Mouse (Mus musculus) heart, embryonic 15.5 days (tissue): ENCODE data around the gene Cnot3. TPM values are rescaled to one million over a fixed set of nuclear protein-coding genes. Genes with fewer than 3 reads are reported as not detected.
"Not testable (repeated sequence)": the region's sequence is repeated elsewhere in the genome, so short reads cannot be mapped to it uniquely, and the experiment has no call there.

Experiments used
- ATAC-seq: fragments of 200-750 bp; cut with Nextera tagmentation; replicated peaks from 2 replicates; pipeline ENCODE4 v1.8.0; 2017; ENCODE audit warnings: low read depth, moderate TSS enrichment; ENCODE audit not compliant: insufficient number of reproducible peaks, insufficient read depth, low FRiP score
- H3K27ac ChIP-seq: fragments of 300-500 bp; sonication (generic); 2 replicates; pipeline ENCODE4 v1.5.1; 2015; ENCODE audit warnings: mild to moderate bottlenecking, inconsistent platforms
- H3K27me3 ChIP-seq: fragments of 300-500 bp; sonication (generic); 2 replicates; pipeline ENCODE4 v1.6.1; 2015; ENCODE audit warnings: inconsistent platforms
- H3K36me3 ChIP-seq: fragments of 300-500 bp; sonication (generic); 2 replicates; pipeline ENCODE4 v1.6.1; 2015; ENCODE audit warnings: mild to moderate bottlenecking, inconsistent platforms
- H3K4me1 ChIP-seq: fragments of 300-500 bp; sonication (generic); replicated peaks from 2 replicates; pipeline ENCODE4 v1.6.1; 2015; ENCODE audit warnings: inconsistent platforms
- H3K4me2 ChIP-seq: fragments of 300-500 bp; sonication (generic); 2 replicates; pipeline ENCODE4 v1.6.1; 2015; ENCODE audit warnings: inconsistent platforms, mild to moderate bottlenecking, moderate library complexity
- H3K4me3 ChIP-seq: fragments of 300-500 bp; sonication (generic); 2 replicates; pipeline ENCODE4 v1.5.1; 2015; ENCODE audit warnings: mild to moderate bottlenecking, inconsistent platforms
- H3K9ac ChIP-seq: fragments of 300-500 bp; sonication (generic); 2 replicates; pipeline ENCODE4 v1.6.1; 2015; ENCODE audit warnings: mild to moderate bottlenecking, inconsistent platforms
- H3K9me3 ChIP-seq: fragments of 300-500 bp; sonication (generic); replicated peaks from 2 replicates; pipeline ENCODE4 v1.6.1; 2016; ENCODE audit warnings: inconsistent platforms
- WGBS: fragments of 180-500 bp; shearing (Covaris S2); methylation state at CpG from one replicate; pipeline ENCODE4 v1.1.7; 2015; ENCODE audit warnings: mixed read lengths; 5-methylcytosine and 5-hydroxymethylcytosine counted together
- polyA plus RNA-seq: library from polyadenylated mRNA; unstranded; fragments of >200 nt; fragmentation: Nextera tagmentation; extraction: Ambion mirVana; gene quantifications from 2 replicates; pipeline ENCODE4 v1.2.1, GENCODE M21; 2015

Cnot3 gene
- polyA plus RNA-seq, 1 experiment from 2014 or later = 26.2 TPM

- WGBS = 18% methylated on average over 6 of the region's 6 CpGs
- ATAC-seq = peak; percentile 25; the same call in 1 of the 2 replicates
- peaks cover 46% of the 10 kb centered on the region for H3K36me3 ChIP-seq
Measured at GRCm38 (mm10) chr7:3703148-3703878, 58.2 kb downstream of the Cnot3 start.

GRCm38 (mm10) chr7:3703879-3704441 is 58.9 kb downstream of the Cnot3 start, which contains the start of gene Rps9:
Gene Rps9, plus strand, starts transcription at chr7:3703993.
- WGBS = 2% methylated on average over 42 of the region's 42 CpGs
- no peaks in the 10 kb centered on the region for H3K9me3 ChIP-seq
- peaks cover 39% of the 10 kb centered on the region for H3K36me3 ChIP-seq
- ATAC-seq = peak; percentile 95
- H3K4me1 ChIP-seq = peaks cover 18% of the 10 kb centered on the region
- peak within 1 kb of the TSS; percentile 79 for H3K4me2 ChIP-seq
- H3K4me3 ChIP-seq = peak within 1 kb of the TSS; percentile 79
- H3K27me3 ChIP-seq = no peaks in the 10 kb centered on the region
- H3K9ac ChIP-seq = peak within 1 kb of the TSS; percentile 76
- peak within 1 kb of the TSS; percentile 91 for H3K27ac ChIP-seq

More at GRCm38 (mm10) chr7:3703148-3703878, 58.2 kb downstream of the Cnot3 start:
- peak overlapping the region; percentile 79 for H3K4me3 ChIP-seq
- peaks cover 18% of the 10 kb centered on the region for H3K4me1 ChIP-seq
- no peak overlapping the region; the same call in 1 of the 2 replicates for H3K9ac ChIP-seq
- H3K4me2 ChIP-seq = peak overlapping the region; percentile 79
- no peaks in the 10 kb centered on the region for H3K9me3 ChIP-seq
- no peaks in the 10 kb centered on the region for H3K27me3 ChIP-seq
- H3K27ac ChIP-seq = peak overlapping the region; percentile 91

DNA sequence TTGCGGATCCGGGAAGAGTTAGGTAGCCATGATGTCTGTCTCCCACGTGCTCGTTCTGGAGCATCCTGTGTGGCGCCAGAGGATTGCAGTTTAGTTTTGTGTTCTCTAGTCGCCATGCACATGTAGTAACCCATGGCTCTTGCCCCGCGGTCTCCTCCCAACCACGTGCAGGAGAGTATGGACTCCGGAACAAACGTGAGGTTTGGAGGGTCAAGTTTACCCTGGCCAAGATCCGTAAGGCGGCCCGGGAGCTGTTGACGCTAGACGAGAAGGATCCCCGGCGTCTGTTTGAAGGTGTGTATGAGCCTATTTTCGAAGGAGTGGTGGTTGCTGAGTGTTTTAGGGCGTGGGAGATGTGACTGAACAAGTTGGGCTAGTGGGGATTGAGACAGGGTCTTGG is 59.4 kb downstream of the Cnot3 start:
- H3K4me1 ChIP-seq = peaks cover 18% of the 10 kb centered on the region
- H3K27ac ChIP-seq = peak overlapping the region; percentile 91
- H3K9ac ChIP-seq = peak overlapping the region; percentile 76
- 0% methylated on average over 20 of the region's 20 CpGs for WGBS
- H3K4me3 ChIP-seq = peak overlapping the region; percentile 79
- no peaks in the 10 kb centered on the region for H3K27me3 ChIP-seq
- no peaks in the 10 kb centered on the region for H3K9me3 ChIP-seq
- H3K4me2 ChIP-seq = peak overlapping the region; percentile 79
- peak; percentile 14; the same call in 1 of the 2 replicates for ATAC-seq
- H3K36me3 ChIP-seq = peaks cover 34% of the 10 kb centered on the region

- Histone ChIP-seq H3K9ac (peak overlapping the region; percentile 76), H3K4me3 (peak overlapping the region; percentile 79), H3K4me2 (peak overlapping the region; percentile 79), H3K36me3 (peaks cover 25% of the 10 kb centered on the region), H3K4me1 (peaks cover 18% of the 10 kb centered on the region), H3K27ac (peak overlapping the region; percentile 91; the same call in 1 of the 2 replicates)
- WGBS = 7% methylated on average over 7 of the region's 7 CpGs
- not testable (repeated sequence) for ATAC-seq, H3K27me3 ChIP-seq, H3K9me3 ChIP-seq
Measured at GRCm38 (mm10) chr7:3705461-3705860, 60.4 kb downstream of the Cnot3 start.

GRCm38 (mm10) chr7:3705911-3706310 is 60.8 kb downstream of the Cnot3 start:
- peak overlapping the region; percentile 79 for H3K4me2 ChIP-seq
- H3K9me3 ChIP-seq = no peaks in the 10 kb centered on the region
- ATAC-seq = no peak
- peaks cover 23% of the 10 kb centered on the region for H3K36me3 ChIP-seq
- WGBS = 29% methylated on average over 6 of the region's 6 CpGs
- peaks cover 18% of the 10 kb centered on the region for H3K4me1 ChIP-seq
- no peaks in the 10 kb centered on the region for H3K27me3 ChIP-seq
- peak overlapping the region; percentile 79 for H3K4me3 ChIP-seq
- H3K9ac ChIP-seq = peak overlapping the region; percentile 76
- H3K27ac ChIP-seq = peak overlapping the region; percentile 26; the same call in 1 of the 2 replicates

- Histone ChIP-seq H3K36me3 (peaks cover 19% of the 10 kb centered on the region), H3K27me3 (no peaks in the 10 kb centered on the region), H3K4me3 (peak overlapping the region; percentile 79; the same call in 1 of the 2 replicates), H3K9ac (no peak overlapping the region), H3K27ac (peak overlapping the region; percentile 26; the same call in 1 of the 2 replicates), H3K4me1 (peaks cover 18% of the 10 kb centered on the region), H3K9me3 (no peaks in the 10 kb centered on the region), H3K4me2 (peak overlapping the region; percentile 79)
- 48% methylated on average over 11 of the region's 11 CpGs for WGBS
- no peak for ATAC-seq
Measured at GRCm38 (mm10) chr7:3706343-3706934, 61.4 kb downstream of the Cnot3 start.

DNA sequence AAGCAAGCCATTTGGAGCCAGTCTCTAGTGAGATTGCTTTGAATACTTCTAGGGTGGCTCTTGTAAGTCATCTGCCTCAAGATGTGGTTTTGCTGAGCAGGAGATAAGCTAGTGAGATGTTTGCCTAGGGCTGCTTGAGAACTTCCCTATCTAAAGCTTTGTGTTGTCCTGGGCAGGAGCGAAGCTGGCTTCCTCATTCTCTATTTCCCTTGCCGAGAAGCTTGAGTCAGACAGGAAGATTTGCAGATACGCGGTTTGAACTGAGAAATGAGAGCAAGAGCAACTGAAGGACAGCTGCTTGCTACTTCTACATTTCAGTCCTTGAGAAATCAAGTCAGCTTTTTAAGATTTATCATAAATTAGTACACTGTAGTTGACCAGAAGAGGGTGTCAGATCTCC is 62.0 kb downstream of the Cnot3 start:
- no peak overlapping the region for H3K4me2 ChIP-seq
- no peak overlapping the region for H3K27ac ChIP-seq
- 53% methylated on average over 4 of the region's 4 CpGs for WGBS
- H3K27me3 ChIP-seq = no peaks in the 10 kb centered on the region
- peaks cover 18% of the 10 kb centered on the region for H3K4me1 ChIP-seq
- ATAC-seq = no peak
- no peaks in the 10 kb centered on the region for H3K9me3 ChIP-seq
- H3K36me3 ChIP-seq = peaks cover 19% of the 10 kb centered on the region
- no peak overlapping the region for H3K9ac ChIP-seq
- no peak overlapping the region for H3K4me3 ChIP-seq

DNA sequence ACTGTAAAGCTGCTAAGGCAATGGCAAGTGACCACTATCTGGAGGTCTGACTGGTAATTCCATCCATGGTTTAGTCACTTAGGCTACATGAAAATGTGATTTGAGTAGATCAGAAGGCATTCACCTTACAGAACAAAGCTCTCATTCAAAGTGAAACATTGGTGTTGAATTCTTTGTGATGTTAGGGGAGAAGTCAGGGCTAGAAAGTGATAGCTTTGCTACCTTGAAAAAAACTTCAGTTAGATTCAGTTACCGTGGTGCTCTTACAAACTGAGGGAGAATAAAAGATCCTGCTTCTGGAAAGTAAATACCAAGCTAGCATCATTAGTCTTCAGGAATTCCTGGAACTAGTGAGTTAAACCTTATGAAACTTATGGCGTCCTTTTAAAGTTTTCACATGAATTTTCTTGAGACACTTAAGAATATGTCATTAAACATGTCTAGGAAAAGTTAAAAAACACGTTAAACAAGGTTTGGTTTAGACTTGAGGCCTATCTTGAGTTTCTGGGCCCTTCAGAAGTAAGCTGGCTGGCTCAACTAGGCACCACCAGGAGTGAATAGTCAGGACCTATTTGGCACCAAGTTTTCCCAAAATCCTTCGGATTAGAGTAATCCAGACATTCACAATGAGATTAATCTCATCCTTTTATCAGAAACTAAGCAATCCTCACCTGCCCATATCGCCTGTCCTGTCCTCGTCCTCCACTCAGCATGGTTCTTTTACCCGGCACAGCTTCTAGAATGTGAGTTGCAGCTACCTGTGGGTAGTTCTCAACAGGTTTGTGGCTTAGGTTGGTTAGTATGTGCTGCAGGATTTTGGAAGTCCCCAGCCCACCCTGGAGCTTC is 62.7 kb downstream of the Cnot3 start:
- Histone ChIP-seq H3K4me2 (no peak overlapping the region), H3K9me3 (no peaks in the 10 kb centered on the region), H3K36me3 (peaks cover 19% of the 10 kb centered on the region), H3K27ac (no peak overlapping the region), H3K27me3 (no peaks in the 10 kb centered on the region), H3K4me3 (no peak overlapping the region), H3K4me1 (peaks cover 18% of the 10 kb centered on the region), H3K9ac (no peak overlapping the region)
- ATAC-seq = no peak
- WGBS = 42% methylated on average over 7 of the region's 7 CpGs

- ATAC-seq = not testable (repeated sequence)
- 46% methylated on average over 5 of the region's 5 CpGs for WGBS
Measured at GRCm38 (mm10) chr7:3708447-3708980, 63.4 kb downstream of the Cnot3 start.

GRCm38 (mm10) chr7:3709000-3709399 is 63.9 kb downstream of the Cnot3 start:
- no peak overlapping the region for H3K4me2 ChIP-seq
- H3K9ac ChIP-seq = no peak overlapping the region
- H3K27ac ChIP-seq = no peak overlapping the region
- whole genome bisulfite sequencing = 57% methylated on average over 1 of the region's 1 CpGs
- H3K27me3 ChIP-seq = no peaks in the 10 kb centered on the region
- H3K36me3 ChIP-seq = peaks cover 19% of the 10 kb centered on the region
- no peaks in the 10 kb centered on the region for H3K9me3 ChIP-seq
- H3K4me1 ChIP-seq = peaks cover 18% of the 10 kb centered on the region
- no peak for ATAC-seq
- no peak overlapping the region for H3K4me3 ChIP-seq

More at GRCm38 (mm10) chr7:3708447-3708980, 63.4 kb downstream of the Cnot3 start:
- not testable (repeated sequence) for H3K4me3 ChIP-seq, H3K4me2 ChIP-seq, H3K27ac ChIP-seq, H3K9ac ChIP-seq, H3K27me3 ChIP-seq, H3K9me3 ChIP-seq
- Histone ChIP-seq H3K4me1 (peaks cover 18% of the 10 kb centered on the region), H3K36me3 (peaks cover 19% of the 10 kb centered on the region)
